Mouse (Mus musculus) frontal cortex, postnatal 14 days (tissue): ENCODE measurements at regions not wholly inside any gene's neighbourhood (a gene's known extent, or its start where the extent isn't known, plus 50 kb on each side); places are given as distances from the start of the nearest gene placed in this dataset.
"Not testable (repeated sequence)": the region's sequence is repeated elsewhere in the genome, so short reads cannot be mapped to it uniquely, and the experiment has no call there.

Experiments used
- DNase-seq, 2 experiments: peaks; one replicate each; pipeline ENCODE4 v3.0.0; 2022; ENCODE audit warnings: low spot score in 2 of 2

GRCm38 (mm10) chr5:148820476-148820875 is 108.6 kb downstream of the Katnal1 start:
- DNase-seq: no peak

GRCm38 (mm10) chr5:148819423-148819822 is 109.7 kb downstream of the Katnal1 start:
- DNase-seq: no peak

- DNase-seq: no peak
These were observed 110.4 kb downstream of the Katnal1 start for GRCm38 (mm10) chr5:148818746-148819145.

- DNase-seq: no peak
These were observed 116.3 kb downstream of the Katnal1 start for GRCm38 (mm10) chr5:148812840-148813239.

GRCm38 (mm10) chr5:148812016-148812415 is 117.1 kb downstream of the Katnal1 start:
- peak; percentile 36 to 59 for DNase-seq

- DNase-seq: no peak
These were observed 119.6 kb downstream of the Katnal1 start for GRCm38 (mm10) chr5:148809485-148809884.

- DNase-seq: no peak
These were observed 120.1 kb downstream of the Katnal1 start for GRCm38 (mm10) chr5:148809055-148809454.

- DNase-seq: peak; percentile 51 to 67
These were observed 120.7 kb downstream of the Katnal1 start for GRCm38 (mm10) chr5:148808426-148808825.

GRCm38 (mm10) chr5:148807612-148808011 is 121.5 kb downstream of the Katnal1 start:
- no peak for DNase-seq

- DNase-seq: no peak
These were observed 124.1 kb downstream of the Katnal1 start for GRCm38 (mm10) chr5:148805030-148805429.

GRCm38 (mm10) chr5:148803772-148804171 is 125.3 kb downstream of the Katnal1 start:
- DNase-seq: no peak

- peak in 1 of 2 experiments; percentile 15 for DNase-seq
These were observed 126.4 kb downstream of the Katnal1 start for GRCm38 (mm10) chr5:148802720-148803119.

GRCm38 (mm10) chr5:148798541-148798940 is 130.6 kb downstream of the Katnal1 start:
- no peak for DNase-seq

- DNase-seq: no peak
These were observed 133.0 kb downstream of the Katnal1 start for GRCm38 (mm10) chr5:148796072-148796471.

GRCm38 (mm10) chr5:148794465-148794864 is 134.7 kb downstream of the Katnal1 start:
- peak in 1 of 2 experiments; percentile 35 for DNase-seq

- DNase-seq: peak; percentile 66 to 95
These were observed 136.2 kb downstream of the Katnal1 start for GRCm38 (mm10) chr5:148792736-148793440.

- no peak for DNase-seq
These were observed 137.5 kb downstream of the Katnal1 start for GRCm38 (mm10) chr5:148791651-148792050.

GRCm38 (mm10) chr5:148790343-148790742 is 138.8 kb downstream of the Katnal1 start:
- not testable (repeated sequence) for DNase-seq

- DNase-seq: no peak
These were observed 139.3 kb downstream of the Katnal1 start for GRCm38 (mm10) chr5:148789823-148790222.

- no peak for DNase-seq
These were observed 140.0 kb downstream of the Katnal1 start for GRCm38 (mm10) chr5:148789147-148789566.

GRCm38 (mm10) chr5:148788690-148789089 is 140.4 kb downstream of the Katnal1 start:
- no peak for DNase-seq

- no peak for DNase-seq
These were observed 141.8 kb downstream of the Katnal1 start for GRCm38 (mm10) chr5:148787270-148787669.

- DNase-seq: not testable (repeated sequence)
These were observed 148.0 kb downstream of the Katnal1 start for GRCm38 (mm10) chr5:148781076-148781475.
